Mouse (Mus musculus): Measurements from ENCODE around the gene Apobec2.
"Not testable (repeated sequence)": the region's sequence is repeated elsewhere in the genome, so short reads cannot be mapped to it uniquely, and the experiment has no call there.

Gene Apobec2

GRCm38 (mm10) chr17:48432158-48432980 lies at the start of gene Apobec2:
TSS of gene Apobec2 (minus strand) at chr17:48432930.
- no peak for DNase-seq (ENCODE audit: low spot score in 2 of 2)

GRCm38 (mm10) chr17:48479952-48480351 lies 47.2 kb upstream of the Apobec2 start:
- no peak for DNase-seq (ENCODE audit: low spot score in 2 of 2)

- DNase-seq (ENCODE audit: low spot score in 2 of 2) = no peak
Measured at GRCm38 (mm10) chr17:48475444-48475843, 42.7 kb upstream of the Apobec2 start.

- not testable (repeated sequence) for DNase-seq (ENCODE audit: low spot score in 2 of 2)
Measured at GRCm38 (mm10) chr17:48474282-48474681, 41.6 kb upstream of the Apobec2 start.

GRCm38 (mm10) chr17:48467395-48468231 lies 34.9 kb upstream of the Apobec2 start:
- peak; percentile 70 to 80 for DNase-seq (ENCODE audit: low spot score in 2 of 2)

GRCm38 (mm10) chr17:48466769-48467394 lies 34.2 kb upstream of the Apobec2 start:
- DNase-seq (ENCODE audit: low spot score in 2 of 2) = no peak

GRCm38 (mm10) chr17:48463391-48463790 lies 30.7 kb upstream of the Apobec2 start:
- no peak for DNase-seq (ENCODE audit: low spot score in 2 of 2)

GRCm38 (mm10) chr17:48462096-48462495 lies 29.4 kb upstream of the Apobec2 start:
- no peak for DNase-seq (ENCODE audit: low spot score in 2 of 2)

GRCm38 (mm10) chr17:48457971-48458653 lies 25.4 kb upstream of the Apobec2 start:
- DNase-seq (ENCODE audit: low spot score in 2 of 2) = no peak

- DNase-seq (ENCODE audit: low spot score in 2 of 2) = no peak
Measured at GRCm38 (mm10) chr17:48455955-48456354, 23.2 kb upstream of the Apobec2 start.

GRCm38 (mm10) chr17:48454688-48455087 lies 22.0 kb upstream of the Apobec2 start, which contains the start of gene Unc5cl:
TSS of gene Unc5cl (plus strand) at chr17:48454901.
- DNase-seq (ENCODE audit: low spot score in 2 of 2) = no peak

GRCm38 (mm10) chr17:48454190-48454589 lies 21.5 kb upstream of the Apobec2 start:
- DNase-seq (ENCODE audit: low spot score in 2 of 2) = no peak

- no peak for DNase-seq (ENCODE audit: low spot score in 2 of 2)
Measured at GRCm38 (mm10) chr17:48453489-48453888, 20.8 kb upstream of the Apobec2 start.

GRCm38 (mm10) chr17:48451753-48452444 lies 19.2 kb upstream of the Apobec2 start:
- no peak for DNase-seq (ENCODE audit: low spot score in 2 of 2)

GRCm38 (mm10) chr17:48451353-48451675 lies 18.6 kb upstream of the Apobec2 start, which contains the start of gene Tspo2:
TSS of gene Tspo2 (minus strand) at chr17:48451522.
- DNase-seq (ENCODE audit: low spot score in 2 of 2) = no peak

GRCm38 (mm10) chr17:48450666-48451352 lies 18.1 kb upstream of the Apobec2 start:
- DNase-seq (ENCODE audit: low spot score in 2 of 2) = no peak

- DNase-seq (ENCODE audit: low spot score in 2 of 2) = no peak
Measured at GRCm38 (mm10) chr17:48447675-48448074, 14.9 kb upstream of the Apobec2 start.

GRCm38 (mm10) chr17:48443542-48444145 lies 10.9 kb upstream of the Apobec2 start:
- no peak for DNase-seq (ENCODE audit: low spot score in 2 of 2)

- no peak for DNase-seq (ENCODE audit: low spot score in 2 of 2)
Measured at GRCm38 (mm10) chr17:48442745-48443457, 10.2 kb upstream of the Apobec2 start.

All from urinary bladder, postnatal 36 days (tissue).